Mouse (Mus musculus) embryonic fibroblast, embryonic 13.5 days (primary cell): ENCODE measurements around the gene Fat3.

Experiments used
- CTCF ChIP-seq: IDR thresholded peaks from 2 replicates; pipeline ENCODE4 v1.5.1; 2011; ENCODE audit warnings: mild to moderate bottlenecking, control low read depth, low read length, moderate library complexity, borderline replicate concordance; ENCODE audit not compliant: insufficient read depth
- POLR2A ChIP-seq: IDR thresholded peaks from 2 replicates; pipeline ENCODE4 v1.6.1; 2011; ENCODE audit warnings: low read depth, mild to moderate bottlenecking, control low read depth, low read length, moderate library complexity

- TF ChIP-seq CTCF = no peak
- no peak for TF ChIP-seq POLR2A
Observed at GRCm38 (mm10) chr9:15944182-15944581, 556.9 kb downstream of the Fat3 start.
